Mouse (Mus musculus): Measurements from ENCODE around the gene Cacna1e. TPM values are rescaled to one million over a fixed set of nuclear protein-coding genes. Genes with fewer than 3 reads are reported as not detected.

Cacna1e gene
- total and polyA plus RNA-seq, 3 experiments, result not detected

DNA sequence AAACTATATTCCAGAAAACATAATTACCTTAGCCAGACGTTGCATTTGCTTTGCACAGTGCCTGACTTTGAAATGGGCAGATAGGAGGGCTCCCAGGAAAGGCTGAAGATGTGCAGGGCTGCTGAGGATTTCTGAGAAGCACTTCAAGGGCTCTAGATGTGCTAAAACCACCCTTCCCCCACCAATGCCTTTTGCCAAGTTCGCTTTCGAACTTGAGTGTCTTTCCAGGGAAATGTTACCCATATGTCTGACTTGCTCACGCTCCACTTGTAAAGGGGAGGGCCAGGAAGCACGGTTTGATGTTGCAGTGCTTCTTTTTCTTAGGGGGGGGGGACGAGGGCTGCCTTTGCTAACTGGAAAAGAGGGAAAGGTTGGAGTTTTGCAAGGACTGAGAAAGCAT, 393.2 kb downstream of the Cacna1e start:
- Histone ChIP-seq H3K36me3 (ENCODE audit: control insufficient read depth in 1 of 2, insufficient read depth in 2 of 2, low read length in 2 of 2) (no peaks in the 10 kb centered on the region), H3K27ac (ENCODE audit: control insufficient read depth, low read depth, low read length) (no peak overlapping the region), H3K9ac (ENCODE audit: control insufficient read depth, low read depth, low read length, poor library complexity, severe bottlenecking) (no peak overlapping the region), H3K4me1 (ENCODE audit: control insufficient read depth in 1 of 2, insufficient read depth in 2 of 2, low read length in 2 of 2) (no peaks in the 10 kb centered on the region), H3K9me3 (replicated peaks; ENCODE audit: insufficient read depth, low read length) (no peaks in the 10 kb centered on the region), H3K79me2 (ENCODE audit: control insufficient read depth, insufficient read depth, low read length, poor library complexity) (no peaks in the 10 kb centered on the region), H3K4me3 (ENCODE audit: control insufficient read depth in 1 of 2, insufficient read depth in 1 of 2, low read depth in 2 of 2, low read length in 2 of 2) (no peak overlapping the region), H3K27me3 (ENCODE audit: control insufficient read depth in 1 of 2, insufficient read depth in 2 of 2, low read length in 2 of 2) (no peaks in the 10 kb centered on the region)
- TF ChIP-seq CHD1 (IDR thresholded peaks at IDR 0.05; ENCODE audit: low read depth, low read length) (no peak), MAFK (IDR thresholded peaks at IDR 0.05; ENCODE audit: borderline replicate concordance, low read depth, low read length) (no peak), CHD2 (IDR thresholded peaks at IDR 0.05; ENCODE audit: low read length) (no peak), POLR2A (IDR thresholded peaks at IDR 0.05; ENCODE audit: control insufficient read depth in 1 of 2, insufficient read depth in 1 of 2, low read depth in 1 of 2, low read length in 2 of 2, poor library complexity in 1 of 2) (no peak), GABPA (IDR thresholded peaks at IDR 0.05; ENCODE audit: low read depth, low read length) (no peak), USF1 (IDR thresholded peaks at IDR 0.05; ENCODE audit: low read depth, low read length) (no peak), ETS1 (IDR thresholded peaks at IDR 0.05; ENCODE audit: low read depth, low read length) (no peak), POLR2AphosphoS5 (IDR thresholded peaks at IDR 0.05; ENCODE audit: borderline replicate concordance, low read depth, low read length) (no peak), MAX (IDR thresholded peaks at IDR 0.05; ENCODE audit: low read length) (no peak), ZC3H11A (IDR thresholded peaks at IDR 0.05; ENCODE audit: low read depth, low read length) (no peak), HCFC1 (IDR thresholded peaks at IDR 0.05; ENCODE audit: low read depth, low read length) (no peak), ZNF384 (IDR thresholded peaks at IDR 0.05; ENCODE audit: low read depth, low read length) (no peak), TCF12 (IDR thresholded peaks at IDR 0.05; ENCODE audit: low read depth, low read length) (no peak), JUND (IDR thresholded peaks at IDR 0.05; ENCODE audit: low read depth, low read length) (no peak), MEF2A (IDR thresholded peaks at IDR 0.05; ENCODE audit: extremely low read depth, insufficient replicate concordance, low read depth, low read length, poor library complexity, severe bottlenecking) (no peak), RAD21 (IDR thresholded peaks at IDR 0.05; ENCODE audit: low read depth, low read length) (no peak)
- no peak for DNase-seq (ENCODE audit: low read depth, low spot score)

DNA sequence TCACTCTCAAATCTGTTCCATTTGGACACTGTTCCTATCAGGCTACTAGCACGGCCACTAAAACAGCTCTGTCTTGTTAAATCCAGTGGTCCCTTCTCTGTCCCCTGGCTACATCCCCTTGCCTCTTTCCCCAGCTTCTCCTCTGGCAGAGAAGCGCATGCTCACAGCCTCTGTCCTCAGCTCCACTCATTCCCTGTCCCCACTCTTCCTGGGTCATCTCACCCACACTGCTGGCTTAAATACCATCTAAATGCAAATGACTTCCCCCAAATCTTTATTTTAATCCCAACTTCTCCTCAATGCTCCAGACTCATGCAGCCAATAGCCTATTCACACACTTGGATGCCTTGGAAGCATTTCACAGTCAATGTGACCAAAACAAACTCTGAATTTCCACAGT, 407.6 kb downstream of the Cacna1e start:
- Histone ChIP-seq H3K36me3 (ENCODE audit: control insufficient read depth in 1 of 2, insufficient read depth in 2 of 2, low read length in 2 of 2) (no peaks in the 10 kb centered on the region), H3K9me3 (replicated peaks; ENCODE audit: insufficient read depth, low read length) (no peaks in the 10 kb centered on the region), H3K4me1 (ENCODE audit: control insufficient read depth in 1 of 2, insufficient read depth in 2 of 2, low read length in 2 of 2) (no peaks in the 10 kb centered on the region), H3K27ac (ENCODE audit: control insufficient read depth, low read depth, low read length) (no peak overlapping the region), H3K79me2 (ENCODE audit: control insufficient read depth, insufficient read depth, low read length, poor library complexity) (no peaks in the 10 kb centered on the region), H3K4me3 (ENCODE audit: control insufficient read depth in 1 of 2, insufficient read depth in 1 of 2, low read depth in 2 of 2, low read length in 2 of 2) (no peak overlapping the region), H3K9ac (ENCODE audit: control insufficient read depth, low read depth, low read length, poor library complexity, severe bottlenecking) (no peak overlapping the region), H3K27me3 (ENCODE audit: control insufficient read depth in 1 of 2, insufficient read depth in 2 of 2, low read length in 2 of 2) (no peaks in the 10 kb centered on the region)
- TF ChIP-seq MYC (IDR thresholded peaks at IDR 0.05; ENCODE audit: low read depth, low read length), result no peak
- TF ChIP-seq ETS1 (IDR thresholded peaks at IDR 0.05; ENCODE audit: low read depth, low read length), result no peak
- no peak for TF ChIP-seq NRF1 (IDR thresholded peaks at IDR 0.05; ENCODE audit: insufficient read depth, low read depth, low read length, poor library complexity, severe bottlenecking)
- TF ChIP-seq ZKSCAN1 (IDR thresholded peaks at IDR 0.05; ENCODE audit: low read depth, low read length), result no peak
- no peak for TF ChIP-seq ZMIZ1 (IDR thresholded peaks at IDR 0.05; ENCODE audit: low read depth, low read length)
- no peak for TF ChIP-seq GABPA (IDR thresholded peaks at IDR 0.05; ENCODE audit: low read depth, low read length)
- no peak for TF ChIP-seq TBP (IDR thresholded peaks at IDR 0.05; ENCODE audit: low read depth, low read length)
- no peak for TF ChIP-seq POLR2A (IDR thresholded peaks at IDR 0.05; ENCODE audit: control insufficient read depth in 1 of 2, insufficient read depth in 1 of 2, low read depth in 1 of 2, low read length in 2 of 2, poor library complexity in 1 of 2)
- TF ChIP-seq JUND (IDR thresholded peaks at IDR 0.05; ENCODE audit: low read depth, low read length), result no peak
- no peak for TF ChIP-seq E2F4 (IDR thresholded peaks at IDR 0.05; ENCODE audit: borderline replicate concordance, low read depth, low read length)
- no peak for TF ChIP-seq KAT2A (conservative IDR thresholded peaks at IDR 0.05; ENCODE audit: low read depth, low read length)
- TF ChIP-seq TAL1 (IDR thresholded peaks at IDR 0.05; ENCODE audit: low read length), result no peak
- no peak for TF ChIP-seq MAFK (IDR thresholded peaks at IDR 0.05; ENCODE audit: borderline replicate concordance, low read depth, low read length)
- no peak for TF ChIP-seq RCOR1 (IDR thresholded peaks at IDR 0.05; ENCODE audit: low read depth, low read length)
- TF ChIP-seq MAZ (IDR thresholded peaks at IDR 0.05; ENCODE audit: low read depth, low read length), result no peak
- no peak for TF ChIP-seq MXI1 (IDR thresholded peaks at IDR 0.05; ENCODE audit: low read depth, low read length)
- TF ChIP-seq MAX (IDR thresholded peaks at IDR 0.05; ENCODE audit: low read length), result no peak
- no peak for TF ChIP-seq NELFE (IDR thresholded peaks at IDR 0.05; ENCODE audit: low read depth, low read length)
- DNase-seq (ENCODE audit: low read depth, low spot score), result no peak
